Mouse (Mus musculus) adrenal gland (tissue): ENCODE data around the gene Irf2bp1.

Source experiments
- intact Hi-C: fragments of 180-260 bp; cut with DNase I; formaldehyde crosslinking; loops from one replicate; pipeline ENCODE4 v1.15.1; 2025

Gene Irf2bp1

GRCm38 (mm10) chr7:18998835-18999234 is 5.0 kb upstream of the Irf2bp1 start:
- intact Hi-C loops, result no loop called here

GRCm38 (mm10) chr7:19000421-19000820 is 3.4 kb upstream of the Irf2bp1 start:
- intact Hi-C loops, result no loop called here

DNA sequence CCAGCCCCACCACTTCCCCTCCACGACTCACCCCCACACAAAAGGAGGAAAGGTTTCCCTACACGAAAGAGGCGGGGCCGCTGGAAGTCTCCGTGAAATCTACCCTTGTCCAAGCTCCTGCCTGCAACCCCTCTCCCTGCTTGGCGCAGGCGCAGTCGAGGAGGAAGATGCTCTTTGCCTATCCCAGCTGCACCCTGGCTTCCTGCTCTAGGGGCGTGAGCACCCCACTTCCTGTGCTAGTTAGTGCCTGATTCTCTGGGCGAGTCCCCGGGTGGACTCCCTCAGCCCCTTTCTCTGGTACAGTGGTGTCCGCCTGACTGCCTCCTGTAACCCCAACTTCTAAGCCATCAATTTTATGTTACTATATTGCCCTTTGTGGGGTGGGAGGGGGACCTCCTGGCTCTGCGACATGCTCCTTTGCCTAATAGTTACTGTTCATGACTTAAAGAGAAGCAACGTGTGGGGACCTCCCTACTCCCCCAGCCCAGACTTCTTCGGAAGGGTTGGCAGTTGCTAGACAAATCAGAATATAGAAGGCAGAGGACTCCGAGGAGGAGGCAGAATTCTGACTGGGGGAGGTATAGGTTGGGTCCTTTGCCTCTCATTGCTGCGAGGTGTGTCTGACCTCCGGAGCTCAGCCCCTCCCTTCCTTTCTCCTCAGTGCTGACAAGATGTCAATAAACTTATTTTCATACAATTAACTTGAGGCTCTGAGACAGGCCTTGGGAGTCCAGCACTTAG is 2.6 kb upstream of the Irf2bp1 start:
- intact Hi-C loops, result no loop called here

DNA sequence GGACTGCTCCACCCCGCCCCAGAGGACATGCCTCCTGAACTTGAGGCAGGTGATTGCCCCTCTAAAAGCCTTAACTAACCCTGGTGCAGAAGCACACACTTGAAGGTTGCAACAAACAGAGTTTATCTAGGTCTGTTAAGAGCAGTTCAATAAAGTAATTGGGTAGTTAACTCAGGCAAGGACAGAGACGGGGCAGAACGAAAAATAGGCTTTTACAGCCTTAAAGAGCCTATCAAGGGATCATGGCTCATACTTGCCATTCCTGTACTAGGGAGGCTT is 2.1 kb upstream of the Irf2bp1 start:
- intact Hi-C loops, result no loop called here

DNA sequence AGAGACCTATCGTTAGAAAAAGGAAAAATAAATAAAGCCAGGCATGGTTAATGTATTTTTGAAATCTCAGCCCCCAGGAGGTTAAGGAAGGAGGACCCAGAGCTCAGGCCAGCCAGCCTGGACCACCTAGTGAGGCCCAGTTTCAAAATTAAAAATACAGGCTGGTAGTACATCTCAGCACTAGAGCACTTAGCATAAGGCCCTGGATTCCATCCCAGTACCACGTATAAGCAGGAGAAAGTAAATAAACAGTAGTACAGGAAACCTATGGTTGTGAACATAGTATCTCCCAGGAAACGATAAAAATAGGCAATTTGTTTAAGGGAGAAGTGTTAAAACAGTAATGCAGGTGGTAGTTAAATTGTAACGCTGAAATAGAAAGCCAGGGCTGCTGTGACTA is 1.7 kb upstream of the Irf2bp1 start:
- intact Hi-C loops, result no loop called here

DNA sequence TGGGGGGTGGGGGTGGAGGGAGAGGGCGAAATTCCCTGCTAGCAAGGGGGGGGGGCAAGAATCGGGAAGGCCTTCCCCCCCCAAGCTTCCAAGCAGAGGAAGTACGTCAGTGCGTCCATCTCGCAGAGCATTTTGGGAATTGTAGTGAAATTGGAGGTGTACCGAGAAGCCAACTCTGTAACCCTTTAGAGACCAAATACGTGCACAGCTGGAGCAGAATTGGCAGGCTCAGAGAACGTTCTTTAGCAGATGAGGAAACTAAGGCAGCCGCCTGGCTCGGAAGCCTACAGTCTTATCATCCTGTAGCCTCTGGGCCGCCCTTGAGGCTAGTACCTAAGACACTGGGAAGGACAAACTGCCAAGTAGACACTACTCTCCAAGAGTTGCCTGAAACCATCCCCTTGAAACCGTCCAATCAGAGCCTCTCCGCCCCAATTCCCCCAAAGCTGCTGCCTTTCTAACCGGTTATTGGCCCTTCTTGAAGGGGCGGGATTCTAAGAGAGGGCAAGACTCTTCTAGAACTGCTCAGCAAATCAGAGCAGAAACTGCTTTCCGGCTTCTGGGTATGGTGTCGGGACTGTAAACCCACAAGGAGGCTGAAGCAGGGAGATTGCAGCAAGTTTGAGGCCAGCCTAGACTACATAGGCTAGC is 871 bp upstream of the Irf2bp1 start:
- intact Hi-C loops, result no loop called here

DNA sequence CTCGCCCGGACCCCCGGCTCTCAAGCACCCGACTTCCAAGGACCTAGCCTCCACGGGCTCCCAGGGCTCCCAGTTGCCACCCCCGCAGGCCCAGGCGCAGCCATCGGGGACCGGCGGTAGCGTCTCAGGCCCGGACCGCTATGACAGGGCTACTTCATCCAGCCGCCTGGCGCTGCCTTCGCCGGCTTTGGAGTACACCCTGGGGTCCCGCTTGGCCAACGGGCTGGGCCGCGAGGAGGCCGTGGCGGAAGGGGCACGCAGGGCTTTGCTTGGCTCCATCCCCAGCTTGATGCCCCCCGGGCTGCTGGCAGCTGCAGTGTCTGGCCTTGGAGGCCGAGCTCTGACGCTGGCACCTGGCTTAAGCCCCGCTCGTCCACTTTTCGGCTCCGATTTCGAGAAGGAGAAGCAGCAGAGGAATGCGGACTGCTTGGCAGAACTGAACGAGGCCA is 811 bp downstream of the Irf2bp1 start:
- intact Hi-C loops, result loop anchor here (5.0 kb wide), 1 partner anchor 107 kb away; no protein-coding TSS in a partner anchor

- intact Hi-C loops, result loop anchor here (5.0 kb wide), 1 partner anchor 108 kb away; no protein-coding TSS in a partner anchor
Measured at GRCm38 (mm10) chr7:19005417-19006121, 1.7 kb downstream of the Irf2bp1 start.

- intact Hi-C loops, result loop anchor here (5.0 kb wide), 1 partner anchor 109 kb away; no protein-coding TSS in a partner anchor
Measured at GRCm38 (mm10) chr7:19006476-19006875, 2.6 kb downstream of the Irf2bp1 start.

DNA sequence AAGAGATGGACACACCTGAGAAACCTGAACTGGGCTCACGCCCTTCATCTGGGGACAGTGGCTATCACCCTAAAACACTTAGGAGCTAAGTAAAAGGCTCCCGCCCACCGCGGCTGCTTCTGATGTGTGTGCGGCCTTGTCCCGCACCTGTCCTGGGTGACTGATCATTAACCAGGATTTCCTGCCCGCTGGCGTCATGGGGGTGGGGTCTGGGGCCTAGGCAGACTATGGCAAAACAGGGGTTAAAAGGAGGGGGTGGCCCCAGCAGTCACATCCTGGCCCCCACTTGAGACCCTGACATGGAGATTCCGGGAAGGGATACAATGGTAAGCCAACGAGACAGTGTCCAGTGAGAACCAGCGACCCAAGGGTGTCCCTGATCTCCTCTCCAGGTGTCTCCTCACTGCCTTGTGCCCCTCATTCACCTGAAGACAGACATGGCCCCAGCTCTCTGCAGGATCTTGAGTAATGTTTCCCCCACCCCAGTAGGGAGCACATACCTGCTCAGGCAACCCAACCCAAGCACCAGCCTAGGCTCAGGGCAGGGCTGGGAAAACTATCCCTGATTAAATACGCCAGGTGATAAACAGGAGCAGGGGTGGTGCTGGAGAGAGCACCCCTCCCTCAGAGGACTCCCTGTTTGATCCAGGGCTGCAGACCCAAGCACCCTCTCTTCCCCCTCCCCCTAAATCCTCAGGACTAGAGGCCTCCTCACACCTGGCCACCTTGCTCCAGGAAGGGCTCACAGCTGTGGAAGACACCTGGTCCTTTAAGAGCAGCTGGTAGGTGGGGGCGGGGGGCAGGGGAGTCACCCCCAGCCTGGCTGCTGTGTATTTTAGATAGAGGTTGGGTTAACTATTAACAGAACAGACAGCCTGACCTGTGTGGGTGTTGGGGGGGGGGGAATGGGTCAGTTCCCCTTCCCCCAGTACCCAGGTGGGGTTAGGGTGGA is 3.5 kb downstream of the Irf2bp1 start:
- intact Hi-C loops, result loop anchor here (5.0 kb wide), 1 partner anchor 110 kb away; no protein-coding TSS in a partner anchor

- intact Hi-C loops, result no loop called here
Measured at GRCm38 (mm10) chr7:19010581-19010980, 6.7 kb downstream of the Irf2bp1 start.

GRCm38 (mm10) chr7:19012025-19012621 is 8.3 kb downstream of the Irf2bp1 start:
- intact Hi-C loops, result no loop called here

DNA sequence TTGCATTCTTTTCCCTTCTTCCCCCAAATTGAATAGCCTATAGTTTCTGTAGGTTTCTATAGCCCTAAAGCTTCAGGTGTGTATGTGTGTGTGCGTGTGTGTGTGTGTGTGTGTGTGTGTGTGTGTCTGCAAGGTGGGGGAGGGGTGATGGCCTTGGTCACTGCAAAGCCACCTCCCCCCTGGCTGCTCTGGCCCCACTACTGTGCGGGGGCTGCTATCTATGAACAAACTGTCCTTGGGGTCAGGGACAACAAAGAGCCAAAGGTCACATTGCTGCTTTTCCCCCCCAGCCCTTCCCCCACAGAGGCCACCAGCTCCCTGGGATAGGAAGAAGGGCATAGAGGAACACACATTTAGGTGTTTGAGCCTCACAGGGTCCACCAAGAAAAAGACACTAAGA is 9.0 kb downstream of the Irf2bp1 start:
- intact Hi-C loops, result no loop called here

DNA sequence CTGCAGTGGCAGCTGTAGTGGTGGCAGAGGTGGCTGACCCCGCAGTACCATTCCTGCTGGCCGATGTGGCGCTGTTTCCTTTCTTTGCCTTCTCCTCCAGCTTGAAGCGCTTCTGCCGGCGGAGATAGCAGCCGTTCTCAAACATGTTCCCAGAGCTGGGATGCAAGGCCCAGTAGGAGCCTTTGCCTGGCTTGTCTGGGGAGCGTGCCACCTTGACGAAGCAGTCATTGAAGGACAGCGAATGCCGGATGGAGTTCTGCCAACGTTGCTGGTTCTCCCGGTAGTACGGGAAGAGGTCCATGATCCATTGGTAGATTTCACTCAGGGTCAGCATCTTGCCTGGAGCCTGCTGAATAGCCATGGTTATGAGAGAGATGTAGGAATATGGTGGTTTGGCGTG is 10.6 kb downstream of the Irf2bp1 start:
- intact Hi-C loops, result no loop called here

- intact Hi-C loops, result no loop called here
Measured at GRCm38 (mm10) chr7:19016042-19016441, 12.2 kb downstream of the Irf2bp1 start.

GRCm38 (mm10) chr7:19017909-19018308 is 14.1 kb downstream of the Irf2bp1 start:
- intact Hi-C loops, result no loop called here

DNA sequence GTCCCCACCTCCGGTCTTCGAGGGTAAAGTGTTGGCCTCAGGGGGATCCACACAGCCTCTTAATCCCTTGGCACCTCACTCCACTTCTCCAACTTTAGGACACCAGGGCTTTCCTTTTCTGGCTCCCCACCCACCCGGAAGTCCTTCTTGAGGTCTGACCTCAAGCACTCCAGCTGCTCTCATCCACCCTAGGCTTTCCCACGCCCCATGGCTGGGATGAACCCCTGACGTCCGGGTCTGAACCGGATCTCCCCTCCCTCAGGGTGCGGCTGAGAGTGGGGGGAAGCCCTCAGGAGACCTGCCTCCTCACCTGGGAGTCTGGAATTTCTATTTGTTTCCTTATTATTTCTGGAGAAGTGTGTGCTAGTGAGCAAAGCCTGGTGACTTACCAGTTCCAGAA is 17.2 kb downstream of the Irf2bp1 start:
- intact Hi-C loops, result no loop called here

DNA sequence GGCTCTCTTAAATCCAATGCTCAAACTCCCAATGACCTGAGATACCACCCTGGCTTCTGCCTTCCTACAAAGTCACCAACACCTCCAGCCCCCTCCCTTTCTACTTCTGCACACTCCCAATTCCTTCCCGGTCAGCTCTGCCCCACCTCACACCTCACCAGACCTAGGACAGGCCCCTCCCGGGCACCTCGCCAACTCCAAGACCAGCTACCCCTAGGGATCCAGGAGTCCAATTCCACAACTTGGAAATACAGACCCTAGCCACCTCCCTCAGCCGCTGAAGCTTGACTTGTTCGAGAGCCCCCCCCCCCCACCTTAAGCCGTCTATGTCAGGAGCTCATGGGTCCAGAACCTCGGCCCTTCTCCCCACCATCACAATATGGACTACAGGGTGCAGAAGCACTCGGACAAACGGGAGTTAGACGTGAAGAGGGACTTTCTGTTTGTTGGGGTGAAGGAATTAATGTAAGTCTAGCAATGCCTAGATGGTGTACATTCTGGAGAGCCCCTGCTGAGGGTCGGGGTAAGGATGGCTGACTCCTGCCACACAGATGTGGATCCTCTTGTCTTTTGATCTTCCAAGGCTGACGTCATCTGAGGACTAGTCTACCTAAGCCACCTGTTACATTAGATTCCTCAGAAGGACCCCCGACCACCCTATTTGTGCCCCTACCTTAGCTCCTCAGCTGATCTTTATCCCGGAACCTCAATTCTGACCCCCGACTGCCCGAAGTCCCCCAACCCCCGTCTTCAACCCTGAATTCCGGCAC is 18.5 kb downstream of the Irf2bp1 start:
- intact Hi-C loops, result no loop called here

DNA sequence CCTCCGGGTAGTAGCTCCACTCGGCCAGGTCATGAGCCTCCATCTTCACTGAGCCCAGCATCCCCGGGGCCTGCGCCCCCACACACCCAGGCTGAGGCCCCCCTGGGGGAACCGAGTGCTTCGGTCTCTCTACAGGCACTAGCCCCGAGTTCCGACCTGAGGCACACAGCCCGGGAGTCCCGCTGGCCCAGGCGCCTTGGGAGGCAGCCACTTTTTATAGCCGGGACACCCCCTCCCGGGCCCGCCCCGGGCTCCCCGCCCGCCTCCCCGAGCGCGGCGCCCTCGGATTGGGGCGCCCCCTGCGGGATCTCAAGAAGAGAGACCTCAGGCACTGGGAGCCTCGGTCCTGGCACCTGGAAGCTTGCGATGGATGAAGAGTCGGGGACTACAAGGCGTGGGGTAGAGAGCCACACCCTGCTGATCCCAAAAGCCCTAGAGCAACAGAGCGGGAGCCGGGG is 19.5 kb downstream of the Irf2bp1 start, which contains the start of gene Foxa3:
Gene Foxa3 (minus strand): TSS at position 182 of the 458 bp plus-strand sequence.
- intact Hi-C loops, result no loop called here

DNA sequence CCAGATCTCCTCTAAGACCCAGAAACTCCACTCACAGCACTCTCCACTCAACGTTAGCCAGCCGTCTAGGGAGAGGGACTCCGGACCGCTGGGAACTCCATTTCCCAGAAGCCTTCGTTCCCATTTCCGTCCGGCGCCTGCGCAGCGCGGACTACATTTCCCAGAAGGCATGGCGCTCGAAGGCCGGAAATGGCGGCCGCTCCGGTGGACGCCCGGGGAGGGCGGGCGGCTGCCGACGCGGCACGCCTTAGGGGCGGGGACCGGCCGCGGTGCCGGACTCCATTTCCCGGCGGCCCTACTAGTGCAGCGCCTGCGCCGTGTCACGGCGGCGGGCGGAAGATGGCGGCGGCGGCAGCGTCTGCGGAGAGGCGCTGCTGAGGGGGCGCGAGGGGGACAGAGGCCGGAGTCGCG is 20.3 kb downstream of the Irf2bp1 start, which contains the start of gene Sympk:
Gene Sympk (plus strand): TSS at position 282 of the 411 bp plus-strand sequence.
- intact Hi-C loops, result no loop called here
